Mouse (Mus musculus) layer of hippocampus, adult 9-10 months (tissue): ENCODE data around the gene Dnajc9.

Experiments used
- DNase-seq: peaks from one replicate; pipeline ENCODE4 v3.0.0; 2022; ENCODE audit warnings: low spot score

Gene Dnajc9

DNA sequence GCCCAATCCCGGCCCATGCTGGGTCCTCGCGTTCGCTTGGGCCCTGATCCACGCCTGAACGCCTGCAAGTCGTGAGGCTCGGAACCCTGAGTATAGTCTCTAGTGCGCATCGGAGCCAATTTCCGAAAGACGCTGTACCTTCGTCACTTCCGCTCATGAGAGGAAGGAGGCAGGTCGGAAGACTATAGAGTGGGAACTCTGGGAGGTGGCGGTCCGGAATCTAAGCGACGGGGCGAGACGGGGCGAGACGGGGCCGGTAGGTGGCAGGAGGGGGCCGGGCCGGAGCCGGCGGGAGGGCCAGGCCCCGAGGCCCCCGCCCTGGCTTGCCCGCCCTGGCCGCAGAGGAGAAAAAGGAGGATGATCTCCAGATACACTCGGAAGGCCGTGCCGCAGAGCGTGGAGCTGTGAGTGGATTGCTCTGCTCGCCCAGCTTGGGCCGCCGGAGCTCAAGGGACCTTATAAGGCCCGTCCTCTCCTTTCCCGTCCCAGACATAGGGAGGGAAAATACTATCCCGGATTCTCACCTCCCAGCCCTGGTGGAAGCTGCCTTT lies 40.6 kb downstream of the Dnajc9 start, which contains the start of the genes Ecd and Fam149b:
TSS of gene Ecd (minus strand) at position 131 of the 551 bp plus-strand sequence.
TSS of gene Fam149b (plus strand) at position 172 of the 551 bp plus-strand sequence.
- peak; percentile 89 for DNase-seq

- DNase-seq = no peak
Measured at GRCm38 (mm10) chr14:20347441-20347990, 41.2 kb downstream of the Dnajc9 start.

GRCm38 (mm10) chr14:20345885-20346284 lies 42.8 kb downstream of the Dnajc9 start:
- DNase-seq = no peak

DNA sequence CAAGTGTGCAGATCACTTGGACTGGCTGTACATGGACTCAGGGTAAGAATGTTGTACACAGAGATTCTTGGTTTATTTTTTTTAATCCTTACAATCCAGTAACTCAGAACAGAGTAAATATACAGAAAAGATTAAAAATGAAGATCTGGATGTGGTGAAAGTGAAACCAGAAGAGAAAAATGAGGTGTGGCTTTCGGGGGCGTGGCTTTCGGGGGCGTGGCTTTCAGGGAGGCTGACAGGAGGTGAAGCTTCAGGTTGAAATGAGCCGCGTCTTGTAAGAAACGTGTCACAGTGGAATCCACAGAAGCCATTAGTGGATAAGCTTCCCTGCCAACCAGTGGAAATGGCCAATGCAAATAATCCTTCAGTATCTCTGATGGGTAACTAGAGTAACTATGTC lies 47.8 kb downstream of the Dnajc9 start:
- no peak for DNase-seq

- no peak for DNase-seq
Measured at GRCm38 (mm10) chr14:20340149-20340548, 48.6 kb downstream of the Dnajc9 start.

DNA sequence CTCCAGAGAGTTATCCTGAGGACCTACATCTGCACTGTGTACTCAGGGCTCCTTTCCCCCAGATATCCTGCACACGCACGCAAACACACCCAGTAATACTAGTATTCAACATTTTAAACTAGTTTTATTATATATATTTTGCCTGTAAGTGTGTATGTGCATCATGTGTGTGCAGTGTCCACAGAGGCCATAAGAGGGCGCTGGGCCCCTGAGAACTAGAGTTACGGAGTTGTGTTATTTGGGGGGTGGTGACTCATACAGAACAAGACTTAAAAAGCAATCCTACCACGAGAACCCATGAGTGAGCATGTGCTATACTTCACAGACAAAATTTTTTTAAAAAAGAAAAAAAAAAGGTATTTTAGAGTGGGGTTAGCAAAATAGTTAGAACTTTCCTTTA lies 49.3 kb downstream of the Dnajc9 start:
- DNase-seq = no peak
